Mouse (Mus musculus) T-helper 2 cell (primary cell): ENCODE measurements at regions not wholly inside any gene's neighbourhood (a gene's known extent, or its start where the extent isn't known, plus 50 kb on each side); places are given as distances from the start of the nearest gene placed in this dataset.

Experiments
- in situ Hi-C: fragments of 300-600 bp; cut with MboI, MseI; formaldehyde crosslinking; loops from one replicate; pipeline ENCODE4 v1.15.1; 2025; ENCODE audit warnings: high pct_unique_total_duplicates

DNA sequence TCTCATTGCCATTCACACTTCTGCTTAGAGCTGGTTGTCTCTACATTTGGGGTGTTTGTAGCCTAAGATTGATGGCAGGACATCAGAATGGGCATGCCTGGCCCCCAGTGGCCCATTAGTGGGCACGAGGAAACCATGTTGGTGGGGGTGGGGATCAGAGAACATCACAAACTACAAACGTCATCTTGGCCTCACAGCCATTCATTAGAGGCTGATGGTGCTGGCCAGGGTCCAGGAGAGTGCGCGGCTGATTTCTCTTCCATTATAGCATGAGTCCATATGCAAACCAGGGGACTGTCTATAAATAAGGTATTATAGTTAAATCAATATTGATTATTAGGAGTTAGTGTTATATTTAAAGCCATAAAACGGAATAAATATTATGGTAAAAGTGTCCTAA lies 67.9 kb downstream of the 3100002H09Rik start:
- in situ Hi-C loops, result no loop called here

DNA sequence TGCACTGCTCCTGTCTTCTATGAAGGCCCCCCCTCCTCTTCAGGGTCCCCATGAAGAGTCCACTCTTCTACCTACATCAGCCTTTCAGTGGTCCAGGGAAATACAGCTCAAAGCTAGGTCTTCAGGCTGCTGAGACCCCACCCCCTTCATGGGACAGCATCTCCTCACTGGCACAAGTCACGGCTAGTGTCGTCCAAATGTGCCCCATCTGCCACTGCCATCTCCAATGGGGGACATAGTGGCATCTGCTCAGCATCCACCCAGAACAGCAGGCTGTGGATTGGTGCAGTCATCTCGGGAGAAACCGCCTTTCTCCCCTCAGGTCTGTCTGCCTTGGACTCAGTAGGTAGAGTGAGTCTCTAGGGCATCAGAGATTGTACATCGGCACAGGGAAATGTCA lies 72.1 kb downstream of the 3100002H09Rik start:
- in situ Hi-C loops, result no loop called here

DNA sequence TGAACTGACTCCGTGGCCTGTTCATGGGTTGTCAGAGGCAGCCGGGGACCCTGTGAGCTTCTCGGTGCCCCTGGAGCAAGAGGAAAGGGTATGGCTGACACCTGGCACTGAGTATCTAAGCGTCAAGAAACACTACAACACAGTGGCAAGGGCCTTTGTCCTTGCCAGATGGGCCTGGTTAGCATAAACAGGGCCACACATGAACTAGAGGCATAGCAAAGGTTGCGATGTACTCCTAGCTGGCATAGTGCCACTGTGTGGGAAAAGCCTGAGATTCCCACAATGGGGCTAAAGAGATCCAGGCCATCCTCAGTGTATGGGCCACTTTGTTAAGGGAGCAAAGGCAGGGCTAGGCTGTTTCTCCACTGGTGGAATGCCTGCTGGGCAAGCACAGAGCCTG lies 72.9 kb downstream of the 3100002H09Rik start:
- in situ Hi-C loops, result no loop called here

DNA sequence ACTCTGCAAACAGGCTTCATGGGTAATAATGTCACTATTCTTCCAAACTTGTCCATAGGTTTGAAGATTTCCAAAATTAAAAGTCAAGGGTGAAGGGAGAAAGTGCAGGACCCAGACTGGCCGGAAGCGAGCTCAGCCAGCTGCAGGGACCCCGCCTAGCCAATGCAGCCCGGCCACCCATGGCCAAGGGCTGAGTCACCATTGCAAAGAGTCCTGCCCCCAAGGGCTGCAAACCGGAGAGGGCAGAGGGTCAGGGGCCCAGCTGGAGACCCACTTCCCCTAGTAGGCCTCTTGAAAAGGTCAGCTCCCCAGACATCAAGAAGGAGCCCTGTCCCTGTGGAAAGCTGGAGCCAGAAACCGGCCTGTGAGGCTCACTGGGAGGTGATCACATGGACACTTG lies 77.0 kb downstream of the 3100002H09Rik start:
- in situ Hi-C loops, result no loop called here

DNA sequence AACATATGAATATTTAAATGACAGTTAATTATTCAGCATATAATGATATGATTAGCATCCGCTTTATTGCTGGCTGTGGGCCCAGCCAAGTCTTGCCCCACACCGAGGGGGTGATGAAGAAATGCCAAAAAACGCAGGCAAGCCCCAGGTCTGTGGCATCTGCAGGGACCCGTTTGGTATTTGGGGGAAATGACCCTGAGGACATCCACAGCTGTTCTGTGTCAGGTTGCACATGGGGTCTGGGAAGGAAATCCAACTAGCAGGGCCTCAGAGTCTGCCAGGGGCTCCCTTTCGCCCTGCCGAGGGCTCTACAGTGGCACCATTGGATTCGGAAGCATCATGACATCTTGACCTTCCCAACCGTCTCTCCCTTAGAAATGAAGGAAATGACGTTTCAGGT lies 80.0 kb downstream of the 3100002H09Rik start:
- in situ Hi-C loops, result no loop called here

DNA sequence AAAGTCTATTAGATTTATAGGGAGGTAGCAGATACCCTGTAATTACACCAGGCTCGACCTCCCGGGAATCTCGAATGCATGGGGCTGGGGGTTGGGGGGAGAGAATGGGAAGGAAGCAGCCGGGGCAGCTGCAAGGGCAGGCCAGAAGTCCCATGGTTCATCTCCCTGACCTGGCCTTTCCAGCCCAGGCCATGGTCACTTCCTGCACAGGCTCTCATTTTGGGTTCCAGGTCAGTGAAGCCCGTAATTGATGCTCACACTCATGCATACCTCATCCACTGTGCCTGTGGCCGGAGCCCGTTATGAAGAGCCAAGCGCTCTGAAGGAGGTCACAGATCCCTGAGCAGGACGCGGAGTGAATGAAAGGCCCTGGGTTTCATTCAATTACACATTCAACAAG lies 83.8 kb downstream of the 3100002H09Rik start:
- in situ Hi-C loops, result loop anchor here (10.0 kb wide), 1 partner anchor 448 kb away; no protein-coding TSS in a partner anchor

DNA sequence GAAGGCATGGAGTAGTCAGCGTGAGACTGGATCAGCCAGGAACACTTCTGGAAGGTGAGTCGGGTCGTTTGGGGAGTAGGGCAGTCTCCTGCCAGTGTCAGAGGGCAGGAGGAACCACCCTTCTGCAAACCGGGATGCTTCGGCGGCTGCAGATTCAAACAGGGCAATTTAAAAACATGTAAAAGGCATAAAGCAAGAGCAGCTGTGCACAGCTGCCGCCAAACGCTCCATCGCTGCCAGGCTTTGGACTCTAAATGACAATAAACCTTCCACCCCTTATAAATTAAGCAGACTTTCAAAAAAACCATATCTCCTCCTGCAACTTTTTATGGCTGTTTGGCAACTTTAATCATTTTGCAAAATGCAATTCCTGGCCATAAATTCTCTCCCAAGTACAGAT lies 84.2 kb downstream of the 3100002H09Rik start:
- in situ Hi-C loops, result loop anchor here (10.0 kb wide), 1 partner anchor 448 kb away; no protein-coding TSS in a partner anchor

DNA sequence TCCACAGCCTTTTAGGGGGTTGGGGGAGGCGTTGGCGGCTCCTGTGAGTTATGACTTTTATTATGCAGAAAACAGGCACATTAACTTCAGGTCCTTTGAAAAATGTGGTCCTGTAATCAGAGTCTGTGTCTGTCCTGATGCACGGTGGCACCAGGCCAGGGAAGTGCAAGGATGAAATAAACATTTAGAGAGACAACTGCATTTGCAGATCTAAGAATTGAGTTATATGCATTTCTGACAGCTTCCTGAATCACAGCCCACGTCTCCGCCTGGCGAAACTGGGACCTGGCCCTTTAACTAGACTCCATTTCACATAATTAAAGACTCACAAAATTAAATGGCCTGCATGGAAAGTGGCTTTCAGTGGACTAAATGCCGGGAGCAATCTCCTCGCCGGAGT lies 90.3 kb downstream of the 3100002H09Rik start:
- in situ Hi-C loops, result loop anchor here (10.0 kb wide), 1 partner anchor 454 kb away; no protein-coding TSS in a partner anchor

DNA sequence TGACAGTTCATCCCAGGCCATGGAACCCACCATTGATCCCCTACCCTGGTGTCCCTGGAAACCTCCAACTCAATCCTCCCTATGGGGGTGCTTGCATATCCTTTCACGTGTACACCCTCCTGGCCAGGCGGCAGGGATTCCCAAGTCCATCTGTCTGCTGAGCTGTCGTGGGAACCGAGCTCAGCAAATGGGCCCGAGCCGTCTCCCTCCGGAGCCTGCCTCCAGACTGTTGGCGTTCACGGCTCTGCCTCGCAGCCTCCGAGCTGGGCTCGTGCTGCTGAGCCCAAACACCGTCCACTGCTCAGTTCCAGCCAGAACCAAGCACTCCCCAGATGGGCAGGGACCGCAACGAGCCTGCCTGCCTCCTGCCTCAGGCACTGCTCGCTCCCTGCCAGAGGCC lies 98.8 kb downstream of the 3100002H09Rik start:
- in situ Hi-C loops, result no loop called here

DNA sequence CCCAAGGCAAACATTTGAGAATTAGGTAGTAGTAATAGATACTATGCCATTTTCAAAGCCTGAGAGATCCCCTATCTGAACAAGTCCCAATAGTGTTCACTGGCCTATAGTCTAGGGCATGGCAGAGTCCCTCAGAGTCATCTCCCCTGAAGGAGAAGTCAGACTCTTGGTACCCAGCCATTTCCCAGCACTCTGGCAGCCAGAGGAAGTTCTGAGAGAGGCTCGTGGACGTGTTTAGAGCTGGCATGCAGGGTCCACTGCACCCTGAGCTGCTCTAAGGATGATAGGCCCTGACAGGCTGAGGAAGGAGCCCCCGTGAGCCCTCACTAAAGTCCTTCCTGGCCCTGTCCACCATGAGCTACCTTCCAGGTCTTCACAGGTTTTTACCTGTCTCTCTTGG lies 99.8 kb downstream of the 3100002H09Rik start:
- in situ Hi-C loops, result no loop called here

DNA sequence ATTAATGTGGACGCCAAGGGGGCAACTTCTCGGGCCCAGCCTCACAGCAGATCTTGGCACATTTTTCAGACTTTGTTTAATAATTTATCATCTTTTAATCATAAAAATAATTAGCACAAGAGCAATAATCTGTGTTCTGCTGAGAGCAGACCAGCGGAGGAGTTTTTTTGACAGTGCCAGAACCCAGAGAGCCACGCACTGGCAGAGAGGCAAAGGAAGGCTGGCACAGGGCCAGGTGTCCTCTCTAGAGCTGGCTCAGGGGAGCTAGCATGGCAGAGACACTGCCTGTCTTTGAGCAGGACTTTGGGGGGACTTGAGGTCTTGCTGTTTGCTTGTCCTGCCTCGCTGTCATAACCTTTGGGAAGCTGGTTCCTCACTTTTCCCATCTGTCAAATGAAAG lies 100.9 kb downstream of the 3100002H09Rik start:
- in situ Hi-C loops, result loop anchor here (10.0 kb wide), 1 partner anchor 705 kb away; no protein-coding TSS in a partner anchor

DNA sequence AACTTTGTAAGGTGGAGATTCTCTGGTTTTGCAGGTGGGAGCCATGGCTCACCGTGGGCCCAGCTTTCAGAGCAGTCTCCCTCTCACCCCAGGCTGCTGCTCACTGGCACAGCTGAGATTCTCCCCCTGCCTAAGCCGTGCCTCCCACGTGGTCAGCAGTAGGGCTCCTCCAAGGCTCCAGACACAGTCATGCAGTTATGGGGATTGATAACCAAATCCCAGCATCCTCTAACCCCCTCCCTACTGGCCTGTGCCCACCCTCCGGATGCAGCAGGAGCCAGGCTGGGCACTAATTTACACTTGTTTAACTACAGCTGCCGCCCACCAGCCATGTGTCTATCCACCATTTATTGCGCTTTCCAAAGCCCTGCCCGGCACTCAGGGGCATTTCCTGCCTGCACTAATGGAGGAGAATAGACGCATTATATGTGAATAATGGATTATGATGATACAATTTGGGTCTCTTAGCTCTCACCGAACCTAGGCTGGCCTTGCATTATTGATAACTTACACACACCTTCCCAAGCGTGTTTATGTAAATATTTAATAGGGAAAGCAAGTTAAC lies 104.4 kb downstream of the 3100002H09Rik start:
- in situ Hi-C loops, result loop anchor here (10.0 kb wide), 1 partner anchor 709 kb away; no protein-coding TSS in a partner anchor

DNA sequence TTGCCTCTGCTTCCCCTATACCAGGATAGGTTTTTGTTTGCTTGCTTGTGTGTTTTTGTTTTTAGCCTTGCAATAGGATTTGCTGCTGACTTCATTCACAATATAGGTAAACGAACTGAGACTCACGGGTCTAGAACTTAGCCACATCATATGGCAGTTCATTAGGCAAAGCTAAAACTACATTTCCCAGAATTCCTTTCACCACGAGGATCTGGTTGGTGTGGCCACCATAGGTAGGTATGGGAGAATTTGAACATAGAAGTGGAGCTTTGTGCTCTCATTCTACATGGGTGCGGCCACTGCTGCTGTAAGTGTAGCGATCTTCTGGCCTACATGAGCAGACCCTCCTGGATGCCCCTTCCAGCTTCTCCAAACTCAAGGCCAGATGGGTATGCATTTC lies 108.8 kb downstream of the 3100002H09Rik start:
- in situ Hi-C loops, result loop anchor here (10.0 kb wide), 1 partner anchor 713 kb away; no protein-coding TSS in a partner anchor

DNA sequence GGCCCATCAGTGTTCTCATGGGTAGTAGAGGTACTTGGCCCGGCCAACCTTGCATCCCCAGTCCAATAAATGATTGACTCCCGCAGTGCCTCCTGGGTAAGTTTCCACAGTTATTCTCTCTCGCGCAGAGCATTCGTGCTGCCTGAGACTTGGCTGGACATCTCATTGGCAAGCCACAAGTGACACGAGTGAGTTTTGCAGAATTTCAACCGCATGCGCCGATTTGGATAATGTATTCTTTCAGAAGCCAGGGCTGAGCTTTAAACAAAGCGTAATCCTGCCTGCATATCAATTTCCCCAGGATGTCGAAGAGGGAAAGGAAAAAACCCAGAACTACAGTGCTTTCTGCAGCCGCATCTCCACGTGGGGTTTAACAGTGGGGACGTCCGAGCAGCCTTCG lies 112.6 kb downstream of the 3100002H09Rik start:
- in situ Hi-C loops, result no loop called here

DNA sequence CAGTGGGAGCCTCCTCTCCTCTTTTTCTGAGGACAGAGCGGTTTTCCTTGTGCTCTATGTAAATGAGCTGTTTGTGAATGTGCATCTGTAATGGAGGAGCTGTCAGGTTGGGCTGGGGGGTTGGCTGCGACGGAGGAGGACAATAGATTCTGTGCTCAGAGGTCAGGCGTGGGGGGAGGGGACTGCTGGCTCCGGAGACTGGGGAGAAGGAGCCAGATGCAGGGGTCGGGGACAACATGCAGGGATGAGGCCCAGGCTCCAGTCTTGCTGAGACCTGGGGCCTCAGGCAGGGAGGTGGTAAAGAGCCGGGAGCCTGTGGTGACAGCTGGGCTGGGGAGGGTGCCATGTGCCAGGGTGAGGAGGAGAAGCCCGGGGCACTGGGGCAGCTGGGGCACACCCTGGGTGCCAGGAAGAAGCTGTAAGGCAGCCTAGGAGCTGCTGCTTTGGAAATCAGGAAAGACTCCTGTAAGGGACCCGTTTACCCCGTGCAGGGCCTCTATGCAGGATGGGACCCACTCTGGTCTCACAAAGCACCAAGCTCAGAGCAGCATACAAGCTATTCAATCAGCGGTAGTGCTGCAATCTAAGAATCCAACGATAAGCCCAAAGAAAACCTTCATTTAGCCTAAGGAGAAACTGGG lies 124.5 kb downstream of the 3100002H09Rik start:
- in situ Hi-C loops, result no loop called here

DNA sequence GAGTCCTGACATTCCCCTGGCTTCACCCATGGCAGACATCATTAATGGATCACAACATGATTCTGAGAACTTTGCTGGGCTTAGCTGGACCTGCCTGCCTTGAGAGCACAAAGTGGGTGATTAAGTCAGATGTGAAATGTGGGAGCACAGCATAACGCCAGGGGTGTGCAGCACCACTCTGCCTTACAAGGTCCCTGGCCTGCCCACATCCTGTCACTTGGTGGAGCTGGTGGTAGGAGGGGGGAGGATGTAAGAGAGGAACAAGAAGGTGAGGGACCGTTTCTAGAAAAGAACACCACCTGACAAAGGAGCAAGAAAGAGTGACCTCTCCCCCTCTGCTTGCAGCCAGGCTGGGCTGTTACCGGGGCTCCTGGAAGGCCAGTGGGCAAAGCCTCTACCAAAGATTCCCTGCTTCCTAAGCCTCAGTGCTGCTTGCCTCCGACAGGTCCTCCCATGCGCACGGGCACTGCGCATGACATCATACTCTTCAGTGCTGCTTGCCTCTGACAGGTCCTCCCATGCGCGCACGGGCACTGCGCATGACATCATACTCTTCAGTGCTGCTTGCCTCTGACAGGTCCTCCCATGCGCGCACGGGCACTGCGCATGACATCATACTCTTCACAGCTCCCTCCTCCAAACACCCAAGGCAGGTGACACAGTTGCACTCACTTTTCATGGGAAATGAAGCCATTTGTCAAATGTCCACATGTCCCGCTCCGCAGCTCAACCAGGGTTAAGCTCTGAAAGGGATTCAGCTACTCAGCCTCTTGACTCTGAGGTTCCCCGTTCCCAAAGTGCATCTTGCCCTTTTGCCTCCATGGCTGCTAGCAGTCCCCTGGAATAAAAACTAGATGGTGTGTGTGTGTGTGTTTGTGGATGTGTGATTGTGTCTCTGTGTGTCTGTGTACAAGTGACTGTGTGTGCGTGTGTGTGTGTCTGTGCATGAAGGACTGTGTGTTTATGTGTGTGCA lies 125.7 kb downstream of the 3100002H09Rik start:
- in situ Hi-C loops, result no loop called here

DNA sequence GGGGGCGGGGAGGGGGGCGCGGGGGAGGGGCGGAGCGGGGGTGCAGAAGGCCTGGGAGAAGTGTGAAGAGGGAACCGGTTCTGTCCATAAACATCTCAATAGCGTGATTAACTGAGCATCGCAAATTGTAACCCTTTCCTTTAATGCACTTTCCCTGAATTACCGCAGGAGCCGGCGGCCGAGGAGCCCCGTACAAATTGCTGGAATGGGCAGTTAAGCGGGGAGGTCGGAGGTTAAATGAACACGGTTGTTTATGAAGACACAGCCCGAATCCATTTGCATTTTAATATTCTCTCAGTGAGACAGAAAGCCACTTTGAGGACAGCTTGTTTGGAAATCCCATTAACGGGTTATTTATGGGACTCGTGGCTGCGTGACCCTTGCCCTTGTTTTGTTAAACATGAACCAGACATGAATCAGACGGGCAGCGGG lies 132.7 kb downstream of the 3100002H09Rik start:
- in situ Hi-C loops, result no loop called here

DNA sequence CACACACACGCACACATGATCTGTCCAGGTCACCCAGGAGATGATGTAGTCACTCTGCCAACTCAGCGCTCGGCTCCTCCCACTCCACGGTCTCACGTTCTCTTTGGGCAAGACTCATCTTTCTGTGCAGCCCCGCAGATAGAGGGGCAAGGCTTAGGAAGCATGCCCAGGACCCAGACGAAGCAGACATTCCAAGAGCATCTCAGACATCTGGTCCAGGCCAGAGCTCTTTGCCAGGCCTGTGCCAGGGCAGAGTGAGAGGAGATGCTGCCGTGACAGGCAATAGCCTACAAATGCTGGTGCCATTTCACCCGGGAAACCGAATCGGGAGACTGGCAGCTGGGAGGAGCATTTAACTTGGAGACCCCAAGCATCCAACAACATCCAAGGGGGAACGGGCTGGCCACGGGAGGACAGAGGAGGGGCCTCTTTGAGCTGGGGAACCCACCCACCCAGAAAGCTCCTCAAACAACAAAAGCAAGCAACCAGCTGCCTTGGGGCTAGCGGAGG lies 133.2 kb downstream of the 3100002H09Rik start:
- in situ Hi-C loops, result no loop called here

DNA sequence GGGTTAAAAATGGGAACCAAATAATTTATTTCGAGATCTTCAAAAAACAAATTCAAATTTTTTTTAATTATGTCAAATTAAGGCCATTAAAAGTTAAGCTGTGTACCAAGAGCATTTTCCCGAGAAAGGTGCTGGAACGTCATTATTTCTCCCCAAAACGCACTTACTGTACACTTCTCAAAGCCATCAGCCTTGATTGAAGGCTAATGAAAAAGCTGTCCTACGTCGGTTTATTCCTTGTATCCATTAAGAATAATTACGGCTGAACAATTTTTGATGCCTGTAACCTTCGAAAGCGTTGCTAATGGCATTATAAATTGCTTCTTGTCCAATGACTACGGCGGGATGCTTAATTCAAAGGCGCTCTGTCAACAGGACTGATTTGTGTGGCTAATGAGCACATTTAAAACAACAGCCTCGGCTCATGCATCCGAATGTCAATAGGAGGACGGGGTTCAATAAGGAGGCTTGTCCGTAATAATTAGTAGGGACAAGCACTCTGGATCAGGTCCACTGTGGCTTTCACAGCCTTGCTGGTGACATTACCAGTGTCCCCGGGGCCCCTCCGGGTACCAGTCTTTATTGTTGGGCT lies 145.3 kb downstream of the 3100002H09Rik start:
- in situ Hi-C loops, result no loop called here

DNA sequence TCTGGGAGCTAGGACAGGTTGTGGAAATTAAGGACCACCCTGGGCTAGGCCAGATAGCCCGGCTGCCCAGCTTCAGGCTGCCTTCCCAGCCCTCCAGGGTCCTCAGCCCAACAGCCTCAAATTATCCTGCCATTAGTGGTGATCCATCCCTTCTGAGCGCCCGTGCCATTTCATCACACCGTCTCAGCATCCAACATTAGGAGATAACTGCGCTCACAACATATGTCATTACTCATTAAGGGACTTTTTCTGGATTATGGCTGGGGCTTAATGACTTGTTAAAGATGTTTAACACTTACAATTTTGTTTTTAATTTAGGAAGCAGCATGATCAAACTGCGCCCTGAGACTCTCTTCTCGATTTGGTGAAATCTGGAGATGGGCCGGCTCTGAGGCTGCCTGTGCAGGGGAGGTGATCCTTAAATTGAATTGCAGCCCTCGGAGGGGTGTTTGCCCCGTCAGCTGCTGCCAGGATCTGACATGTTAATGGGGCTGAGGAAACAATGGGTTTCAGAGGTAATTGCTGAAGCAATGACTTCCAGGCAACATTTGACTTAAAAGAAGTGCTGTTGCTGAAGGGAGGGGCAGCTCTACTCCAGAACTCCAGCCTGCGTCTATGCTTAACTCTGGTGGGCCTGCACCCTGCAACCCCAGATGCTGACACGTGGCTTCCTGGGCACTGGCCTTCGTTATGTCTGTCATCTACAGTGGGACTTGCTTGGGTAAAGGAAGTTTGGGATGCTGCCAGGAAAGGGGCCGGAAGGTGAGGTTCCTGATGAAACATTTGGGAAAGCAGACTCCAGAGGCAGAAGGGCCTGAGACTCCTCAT lies 154.9 kb downstream of the 3100002H09Rik start:
- in situ Hi-C loops, result no loop called here

DNA sequence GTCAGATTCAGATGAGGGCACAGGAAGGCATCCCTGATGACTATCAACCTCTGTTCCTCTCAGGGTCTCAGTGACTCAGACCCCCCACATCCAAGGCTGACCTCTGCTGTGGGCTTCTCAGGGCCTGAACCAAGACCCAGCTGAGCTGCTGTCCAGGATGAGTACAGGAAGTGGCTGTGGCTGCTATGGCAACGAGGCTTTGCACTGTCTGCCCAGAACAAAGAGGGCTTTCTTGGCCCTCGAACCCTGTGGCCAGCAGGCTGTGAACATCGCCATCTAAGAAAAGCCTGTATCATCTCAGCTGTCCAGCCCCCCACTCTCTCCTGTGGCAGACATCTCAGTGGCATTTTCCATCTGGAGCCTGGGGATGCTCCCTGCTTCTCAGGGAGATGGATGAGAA lies 159.5 kb downstream of the 3100002H09Rik start:
- in situ Hi-C loops, result no loop called here
